Mouse (Mus musculus): ENCODE measurements around the gene Olfr1170. TPM values are rescaled to one million over a fixed set of nuclear protein-coding genes. Genes with fewer than 3 reads are reported as not detected.

Gene Olfr1170
- total RNA-seq (2023) = not detected in 2 replicates

DNA sequence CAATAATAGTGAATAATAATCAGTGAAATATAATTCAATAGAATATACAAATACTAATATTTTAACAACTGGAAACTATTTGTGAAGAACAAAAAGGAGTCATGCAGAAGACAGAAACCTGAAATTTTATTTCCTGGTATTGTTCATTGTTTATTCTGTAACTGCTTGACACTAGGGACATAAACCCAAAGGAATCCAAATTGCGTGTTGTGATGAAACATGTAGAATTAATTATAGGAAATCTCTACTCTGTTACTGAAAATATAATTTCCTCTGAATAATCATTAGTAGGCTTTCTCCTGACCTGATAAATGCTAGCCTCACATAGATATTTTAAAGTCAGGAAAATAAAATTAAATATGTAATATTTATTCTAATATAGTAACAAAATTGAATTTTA, at the start of gene Olfr1170:
Gene Olfr1170, minus strand, starts transcription at position 101 of the 400 bp plus-strand sequence.

DNA sequence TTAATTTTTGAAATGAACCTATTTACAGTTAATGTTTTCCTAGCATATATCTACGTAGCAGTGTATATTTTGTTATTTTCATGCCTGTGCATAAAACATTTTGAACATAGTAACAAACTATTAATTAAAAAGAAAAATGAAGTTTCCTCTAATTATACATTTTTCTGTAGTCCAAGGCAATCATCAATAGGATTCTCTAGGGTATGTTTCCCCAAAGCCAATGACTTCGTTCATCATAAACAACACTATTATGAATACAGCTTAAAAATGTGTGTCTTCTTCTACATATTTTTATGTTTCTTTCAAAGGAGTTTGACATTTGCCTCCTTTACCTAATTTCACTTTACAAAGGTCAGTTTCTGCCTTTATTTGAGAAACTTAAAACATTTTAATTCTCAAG, 46.6 kb downstream of the Olfr1170 start, which contains the start of gene Olfr1168:
Gene Olfr1168, plus strand, starts transcription at position 301 of the 400 bp plus-strand sequence.

Other genes starting within 250 kb of the Olfr1170 start
- not detected in 2 replicates for gene Olfr1158, start 238.2 kb downstream of the Olfr1170 start, total RNA-seq (2023)
- not detected in 2 replicates for gene Olfr1160, start 220.1 kb downstream of the Olfr1170 start, total RNA-seq (2023)
- gene Olfr1161, start 205.6 kb downstream of the Olfr1170 start, total RNA-seq (2023) = not detected in 2 replicates
- gene Olfr73, start 190.6 kb downstream of the Olfr1170 start, total RNA-seq (2023) = not detected in 2 replicates
- gene Olfr1162, start 177.2 kb downstream of the Olfr1170 start, total RNA-seq (2023) = not detected in 2 replicates
- not detected in 2 replicates for gene Olfr1163, start 156.5 kb downstream of the Olfr1170 start, total RNA-seq (2023)
- not detected in 2 replicates for gene Olfr1164, start 134.4 kb downstream of the Olfr1170 start, total RNA-seq (2023)
- gene Olfr1166, start 100.1 kb downstream of the Olfr1170 start, total RNA-seq (2023) = not detected in 2 replicates
- not detected in 2 replicates for gene Olfr1167, start 73.1 kb downstream of the Olfr1170 start, total RNA-seq (2023)
- gene Olfr1168, start 46.5 kb downstream of the Olfr1170 start, total RNA-seq (2023) = not detected in 2 replicates
- gene Olfr1173, start 51.5 kb upstream of the Olfr1170 start, total RNA-seq (2023) = not detected in 2 replicates
- gene Olfr1174-ps, start 86.8 kb upstream of the Olfr1170 start, total RNA-seq (2023) = not detected in 2 replicates
- gene Olfr1175-ps, start 98.9 kb upstream of the Olfr1170 start, total RNA-seq (2023) = not detected in 2 replicates
- not detected in 2 replicates for gene Olfr1176, start 108.4 kb upstream of the Olfr1170 start, total RNA-seq (2023)
- not detected in 2 replicates for gene Olfr1177-ps, start 118.2 kb upstream of the Olfr1170 start, total RNA-seq (2023)
- not detected in 2 replicates for gene Olfr1178, start 158.7 kb upstream of the Olfr1170 start, total RNA-seq (2023)
- not detected in 2 replicates for gene Olfr1179, start 178.1 kb upstream of the Olfr1170 start, total RNA-seq (2023)
- gene Olfr1180, start 190.8 kb upstream of the Olfr1170 start, total RNA-seq (2023) = not detected in 2 replicates
- gene Olfr1181, start 197.8 kb upstream of the Olfr1170 start, total RNA-seq (2023) = not detected in 2 replicates
- gene Gm13757, start 220.8 kb upstream of the Olfr1170 start, total RNA-seq (2023) = not detected in 2 replicates
- not detected in 2 replicates for gene Olfr1183, start 226.5 kb upstream of the Olfr1170 start, total RNA-seq (2023)